Mouse (Mus musculus) lung, embryonic 15.5 days (tissue): Measurements from ENCODE around the gene Mrnip. TPM values are rescaled to one million over a fixed set of nuclear protein-coding genes. Genes with fewer than 3 reads are reported as not detected.

Experiments used
- ATAC-seq: fragments of 200-750 bp; cut with Nextera tagmentation; 2 replicates; pipeline ENCODE4 v1.8.0; 2017; ENCODE audit warnings: moderate number of reproducible peaks, borderline replicate concordance; ENCODE audit not compliant: low FRiP score, low TSS enrichment; ENCODE audit errors: extremely low read depth
- H3K27ac ChIP-seq: fragments of 300-500 bp; sonication (generic); 2 replicates; pipeline ENCODE4 v1.5.1; 2015; ENCODE audit warnings: moderate library complexity, mild to moderate bottlenecking, inconsistent platforms
- H3K27me3 ChIP-seq: fragments of 300-500 bp; sonication (generic); 2 replicates; pipeline ENCODE4 v1.6.1; 2015; ENCODE audit warnings: inconsistent platforms
- H3K36me3 ChIP-seq: fragments of 300-500 bp; sonication (generic); 2 replicates; pipeline ENCODE4 v1.6.1; 2015; ENCODE audit warnings: inconsistent platforms
- H3K4me1 ChIP-seq: fragments of 300-500 bp; sonication (generic); 2 replicates; pipeline ENCODE4 v1.6.1; 2015; ENCODE audit warnings: inconsistent platforms
- H3K4me2 ChIP-seq: fragments of 300-500 bp; sonication (generic); 2 replicates; pipeline ENCODE4 v1.6.1; 2015; ENCODE audit warnings: inconsistent platforms, mild to moderate bottlenecking, moderate library complexity
- H3K4me3 ChIP-seq: fragments of 300-500 bp; sonication (generic); 2 replicates; pipeline ENCODE4 v1.5.1; 2015; ENCODE audit warnings: mild to moderate bottlenecking, inconsistent platforms
- H3K9ac ChIP-seq: fragments of 300-500 bp; sonication (generic); 2 replicates; pipeline ENCODE4 v1.6.1; 2015; ENCODE audit warnings: inconsistent platforms
- H3K9me3 ChIP-seq: fragments of 300-500 bp; sonication (generic); 2 replicates; pipeline ENCODE4 v1.6.1; 2016; ENCODE audit warnings: inconsistent platforms
- WGBS: fragments of 180-500 bp; shearing (Covaris S2); methylation state at CpG from one replicate; pipeline ENCODE4 v1.1.7; 2015; 5-methylcytosine and 5-hydroxymethylcytosine counted together
- polyA plus RNA-seq: library from polyadenylated mRNA; unstranded; fragments of >200 nt; fragmentation: Nextera tagmentation; extraction: Ambion mirVana; gene quantifications from 2 replicates; pipeline ENCODE4 v1.2.1, GENCODE M21; 2015

Mrnip gene
- polyA plus RNA-seq, 1 experiment from 2014 or later, result 19.5 TPM

GRCm38 (mm10) chr11:50190362-50190761, 16.1 kb downstream of the Mrnip start:
- H3K4me1 ChIP-seq, result no peaks in the 10 kb centered on the region
- 64% methylated on average over 4 of the region's 4 CpGs for WGBS
- H3K9me3 ChIP-seq, result no peaks in the 10 kb centered on the region
- H3K4me2 ChIP-seq, result no peak overlapping the region
- H3K36me3 ChIP-seq, result no peaks in the 10 kb centered on the region
- no peak overlapping the region for H3K9ac ChIP-seq
- no peak overlapping the region for H3K4me3 ChIP-seq
- no peaks in the 10 kb centered on the region for H3K27me3 ChIP-seq
- no peak overlapping the region for H3K27ac ChIP-seq
- no peak for ATAC-seq

- H3K4me3 ChIP-seq, result no peak overlapping the region
- H3K4me1 ChIP-seq, result no peaks in the 10 kb centered on the region
- H3K27ac ChIP-seq, result no peak overlapping the region
- no peaks in the 10 kb centered on the region for H3K27me3 ChIP-seq
- H3K36me3 ChIP-seq, result peaks cover 2% of the 10 kb centered on the region; the same call in 1 of the 2 replicates
- no peak overlapping the region for H3K4me2 ChIP-seq
- no peak overlapping the region for H3K9ac ChIP-seq
- H3K9me3 ChIP-seq, result no peaks in the 10 kb centered on the region
- WGBS, result 70% methylated on average over 3 of the region's 3 CpGs
- no peak for ATAC-seq
Measured at GRCm38 (mm10) chr11:50192278-50192677, 18.0 kb downstream of the Mrnip start.

- no peaks in the 10 kb centered on the region for H3K27me3 ChIP-seq
- H3K9me3 ChIP-seq, result no peaks in the 10 kb centered on the region
- H3K36me3 ChIP-seq, result peaks cover 16% of the 10 kb centered on the region
- H3K4me1 ChIP-seq, result no peaks in the 10 kb centered on the region
- no peak overlapping the region for H3K4me3 ChIP-seq
- no peak for ATAC-seq
- no peak overlapping the region for H3K27ac ChIP-seq
- no peak overlapping the region for H3K4me2 ChIP-seq
- H3K9ac ChIP-seq, result no peak overlapping the region
- 77% methylated on average over 7 of the region's 7 CpGs for WGBS
Measured at GRCm38 (mm10) chr11:50194070-50194469, 19.8 kb downstream of the Mrnip start.

- Histone ChIP-seq H3K4me2 (no peak overlapping the region), H3K36me3 (peaks cover 23% of the 10 kb centered on the region), H3K27me3 (no peaks in the 10 kb centered on the region), H3K27ac (no peak overlapping the region), H3K4me1 (no peaks in the 10 kb centered on the region), H3K9ac (no peak overlapping the region), H3K4me3 (no peak overlapping the region), H3K9me3 (no peaks in the 10 kb centered on the region)
- no peak for ATAC-seq
- WGBS, result 56% methylated on average over 4 of the region's 4 CpGs
Measured at GRCm38 (mm10) chr11:50194793-50195192, 20.5 kb downstream of the Mrnip start.

GRCm38 (mm10) chr11:50197500-50197899, 23.3 kb downstream of the Mrnip start:
- ATAC-seq, result no peak
- Histone ChIP-seq H3K4me2 (no peak overlapping the region), H3K27ac (no peak overlapping the region), H3K4me3 (no peak overlapping the region), H3K27me3 (no peaks in the 10 kb centered on the region), H3K4me1 (no peaks in the 10 kb centered on the region), H3K9me3 (no peaks in the 10 kb centered on the region), H3K9ac (no peak overlapping the region), H3K36me3 (peaks cover 50% of the 10 kb centered on the region)
- WGBS, result 84% methylated on average over 4 of the region's 4 CpGs

- H3K9ac ChIP-seq, result no peak overlapping the region
- no peak overlapping the region for H3K27ac ChIP-seq
- WGBS, result 85% methylated on average over 4 of the region's 5 CpGs
- no peaks in the 10 kb centered on the region for H3K27me3 ChIP-seq
- no peaks in the 10 kb centered on the region for H3K4me1 ChIP-seq
- H3K4me2 ChIP-seq, result no peak overlapping the region
- H3K36me3 ChIP-seq, result peaks cover 59% of the 10 kb centered on the region
- ATAC-seq, result no peak
- H3K9me3 ChIP-seq, result no peaks in the 10 kb centered on the region
- no peak overlapping the region for H3K4me3 ChIP-seq
Measured at GRCm38 (mm10) chr11:50198219-50198846, 24.1 kb downstream of the Mrnip start.

GRCm38 (mm10) chr11:50198916-50199315, 24.7 kb downstream of the Mrnip start:
- no peaks in the 10 kb centered on the region for H3K4me1 ChIP-seq
- 89% methylated on average over 2 of the region's 2 CpGs for WGBS
- no peak for ATAC-seq
- no peak overlapping the region for H3K4me3 ChIP-seq
- H3K27ac ChIP-seq, result no peak overlapping the region
- H3K9me3 ChIP-seq, result no peaks in the 10 kb centered on the region
- no peak overlapping the region for H3K4me2 ChIP-seq
- no peaks in the 10 kb centered on the region for H3K27me3 ChIP-seq
- H3K36me3 ChIP-seq, result peaks cover 63% of the 10 kb centered on the region
- H3K9ac ChIP-seq, result no peak overlapping the region

- H3K9me3 ChIP-seq, result no peaks in the 10 kb centered on the region
- no peaks in the 10 kb centered on the region for H3K27me3 ChIP-seq
- peaks cover 80% of the 10 kb centered on the region for H3K36me3 ChIP-seq
- H3K9ac ChIP-seq, result no peak overlapping the region
- 55% methylated on average over 8 of the region's 8 CpGs for WGBS
- ATAC-seq, result peak; percentile 66; the same call in 1 of the 2 replicates
- H3K4me2 ChIP-seq, result no peak overlapping the region
- H3K4me1 ChIP-seq, result no peaks in the 10 kb centered on the region
- H3K4me3 ChIP-seq, result no peak overlapping the region
- H3K27ac ChIP-seq, result 0 out of 2 replicates have a peak overlapping the region, but pooled peaks have one; percentile 29
Measured at GRCm38 (mm10) chr11:50200613-50201012, 26.4 kb downstream of the Mrnip start.

- 91% methylated on average over 3 of the region's 3 CpGs for WGBS
- ATAC-seq, result no peak
Measured at GRCm38 (mm10) chr11:50201590-50201989, 27.3 kb downstream of the Mrnip start.

GRCm38 (mm10) chr11:50203302-50203827, 29.1 kb downstream of the Mrnip start:
- Histone ChIP-seq H3K9me3 (no peaks in the 10 kb centered on the region), H3K9ac (no peak overlapping the region), H3K4me1 (no peaks in the 10 kb centered on the region), H3K27me3 (no peaks in the 10 kb centered on the region), H3K27ac (no peak overlapping the region), H3K4me3 (no peak overlapping the region), H3K4me2 (no peak overlapping the region), H3K36me3 (peaks cover 94% of the 10 kb centered on the region)
- ATAC-seq, result no peak
- 82% methylated on average over 9 of the region's 9 CpGs for WGBS

More at GRCm38 (mm10) chr11:50201590-50201989, 27.3 kb downstream of the Mrnip start:
- H3K4me1 ChIP-seq, result no peaks in the 10 kb centered on the region
- peaks cover 90% of the 10 kb centered on the region for H3K36me3 ChIP-seq
- no peak overlapping the region for H3K4me2 ChIP-seq
- no peak overlapping the region for H3K27ac ChIP-seq
- no peaks in the 10 kb centered on the region for H3K27me3 ChIP-seq
- no peaks in the 10 kb centered on the region for H3K9me3 ChIP-seq
- H3K9ac ChIP-seq, result no peak overlapping the region
- H3K4me3 ChIP-seq, result no peak overlapping the region

- WGBS, result 90% methylated on average over 3 of the region's 3 CpGs
- no peak overlapping the region for H3K4me3 ChIP-seq
- no peaks in the 10 kb centered on the region for H3K27me3 ChIP-seq
- no peak overlapping the region for H3K9ac ChIP-seq
- H3K4me2 ChIP-seq, result no peak overlapping the region
- no peak overlapping the region for H3K27ac ChIP-seq
- H3K9me3 ChIP-seq, result no peaks in the 10 kb centered on the region
- peaks cover 12% of the 10 kb centered on the region for H3K4me1 ChIP-seq
- no peak for ATAC-seq
- peaks cover 75% of the 10 kb centered on the region for H3K36me3 ChIP-seq
Measured at GRCm38 (mm10) chr11:50205434-50205833, 31.2 kb downstream of the Mrnip start.

- H3K4me2 ChIP-seq, result no peak overlapping the region
- H3K9me3 ChIP-seq, result no peaks in the 10 kb centered on the region
- peaks cover 69% of the 10 kb centered on the region for H3K36me3 ChIP-seq
- no peak for ATAC-seq
- WGBS, result 76% methylated on average over 2 of the region's 2 CpGs
- H3K4me3 ChIP-seq, result no peak overlapping the region
- H3K9ac ChIP-seq, result no peak overlapping the region
- H3K27me3 ChIP-seq, result no peaks in the 10 kb centered on the region
- peaks cover 15% of the 10 kb centered on the region for H3K4me1 ChIP-seq
- H3K27ac ChIP-seq, result no peak overlapping the region
Measured at GRCm38 (mm10) chr11:50206037-50206436, 31.8 kb downstream of the Mrnip start.
